Comparison of ENCODE assay signal across 10 mouse cellular contexts in the genomic region with DNA sequence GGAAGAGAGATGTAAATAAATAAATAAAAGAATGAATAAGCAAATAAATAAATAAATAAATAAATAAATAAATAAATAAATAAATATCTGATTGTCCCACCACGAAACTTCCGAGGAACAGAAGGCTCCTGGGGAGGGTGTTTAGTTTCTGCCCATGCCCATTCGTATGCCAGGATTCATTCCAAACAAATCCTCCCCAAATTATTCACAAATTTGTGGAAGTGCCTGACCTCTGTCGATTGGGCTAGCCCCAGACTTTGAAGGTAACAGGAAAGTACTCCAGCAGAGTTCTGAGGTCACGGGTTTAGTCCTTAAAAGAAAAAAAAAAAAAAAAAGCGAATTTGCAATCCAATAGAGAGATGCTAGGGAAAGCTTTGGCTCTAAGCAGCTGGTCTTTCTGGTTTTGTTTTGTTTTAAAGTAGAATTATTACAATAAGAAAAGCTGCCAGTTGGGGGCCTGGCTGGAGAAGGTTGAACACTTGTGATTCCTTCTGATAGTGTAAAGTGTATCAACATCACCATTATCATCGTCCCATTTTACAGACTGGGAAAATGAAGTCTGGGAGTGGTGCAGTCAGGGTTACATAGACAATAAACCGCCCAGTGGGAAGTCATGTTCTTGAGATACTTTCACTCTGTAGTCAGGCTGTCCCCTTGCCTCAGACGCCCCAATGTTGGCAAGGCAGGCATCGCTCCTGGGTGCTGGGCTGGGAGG. TPM values are rescaled to one million over a fixed set of nuclear protein-coding genes. Genes with fewer than 3 reads are reported as not detected.
DNase-seq lines count a peak whose midpoint lies in the region; ATAC-seq lines count a peak whose summit lies in the region.
"Had no signal": no experiment of that assay in that cellular context is flagged by ENCODE, and none has a peak within 500 bp of the region (broad histone marks: within the 10 kb centered on the region; RNA-seq: fewer than 3 reads in every experiment).

No protein-coding gene starts in this region.

- ATAC-seq in kidney, embryonic 15.5 days (replicated peaks; ENCODE audit: low FRiP score) = 0 out of 2 replicates have a peak, but pooled peaks have one; percentile 7
- no peak for ATAC-seq in limb, embryonic 13.5 days (ENCODE audit: low FRiP score, low read depth)
- ATAC-seq: Patski had no signal

- H3K9me3 ChIP-seq in kidney, embryonic 15.5 days (replicated peaks) = no peaks in the 10 kb centered on the region
- H3K9me3 ChIP-seq in limb, embryonic 13.5 days = no peaks in the 10 kb centered on the region

- peaks cover 96% of the 10 kb centered on the region for H3K27me3 ChIP-seq in kidney, embryonic 15.5 days
- H3K27me3 ChIP-seq in limb, embryonic 13.5 days = peaks cover 95% of the 10 kb centered on the region

- 34% methylated on average over 10 of the region's 10 CpGs for WGBS in kidney, embryonic 15.5 days
- 42% methylated on average over 10 of the region's 10 CpGs for WGBS in limb, embryonic 13.5 days

- H3K36me3 ChIP-seq in kidney, embryonic 15.5 days = peaks cover 18% of the 10 kb centered on the region
- H3K36me3 ChIP-seq in limb, embryonic 13.5 days = peaks cover 23% of the 10 kb centered on the region

- peak overlapping the region; percentile 50 for H3K9ac ChIP-seq in kidney, embryonic 15.5 days
- H3K9ac ChIP-seq in limb, embryonic 13.5 days = peak overlapping the region; percentile 65

- peak overlapping the region; percentile 39 for H3K4me3 ChIP-seq in kidney, embryonic 15.5 days (replicated peaks)
- peak overlapping the region; percentile 40 for H3K4me3 ChIP-seq in limb, embryonic 13.5 days

- H3K4me2 ChIP-seq in kidney, embryonic 15.5 days = peak overlapping the region; percentile 52
- peak overlapping the region; percentile 65 for H3K4me2 ChIP-seq in limb, embryonic 13.5 days (replicated peaks)

- peaks cover 37% of the 10 kb centered on the region for H3K4me1 ChIP-seq in kidney, embryonic 15.5 days
- peaks cover 29% of the 10 kb centered on the region for H3K4me1 ChIP-seq in limb, embryonic 13.5 days

- DNase-seq in adrenal gland, adult (ENCODE audit: inconsistent age in 2 of 2, low spot score in 1 of 2) = peak; percentile 9 to 57
- no peak for DNase-seq in adrenal gland, postnatal 10 days
- DNase-seq in kidney, postnatal 25 days = no peak
- DNase-seq in R1 (ENCODE audit: low read depth, low spot score) = peak; percentile 99
- no peak for DNase-seq in right cerebral cortex, postnatal 14 days
- DNase-seq in layer of hippocampus, adult 18-20 months (ENCODE audit: low spot score in 2 of 2) = no peak

- H3K27ac ChIP-seq in kidney, embryonic 15.5 days = peak overlapping the region; percentile 78
- peak overlapping the region; percentile 23; the same call in 1 of the 2 replicates for H3K27ac ChIP-seq in limb, embryonic 13.5 days

RNA-seq across cellular contexts. Expression of a gene that starts 9.3 kb away (rescaled TPM):
- 100 to 1,000 TPM; 136 to 142 TPM for total RNA-seq in adrenal gland, postnatal 10 days (2021)
- polyA plus RNA-seq in kidney, embryonic 15.5 days (2015; fragmentation: Nextera tagmentation; extraction: Ambion mirVana) = 51.1 and 54.4 TPM in 2 replicates
- 29.9 and 43.9 TPM in 2 replicates for polyA plus RNA-seq in limb, embryonic 13.5 days (2015; fragmentation: Nextera tagmentation; extraction: Ambion mirVana)
- 1 to 10 TPM; 2.7 to 3.1 TPM for total RNA-seq in layer of hippocampus, adult 18-20 months (2021)
- total RNA-seq: common myeloid progenitor, adult 5-6 weeks had no signal
- polyA plus RNA-seq: Patski had no signal

Comparison
In these comparisons a context has a peak if more than half of its experiments do, and no peak if none do; other contexts are left out.
1. DNase-seq: peak in adrenal gland, adult (2 of 2) and R1 (single experiment); none in adrenal gland, postnatal 10 days (single experiment), kidney, postnatal 25 days (0 of 2), right cerebral cortex, postnatal 14 days (single experiment) and layer of hippocampus, adult 18-20 months (0 of 2).
2. RNA of a gene that starts 9.3 kb away (total RNA-seq): 136 to 142 TPM in adrenal gland, postnatal 10 days; 2.7 to 3.1 TPM in layer of hippocampus, adult 18-20 months; every median in the first group is over 10 times any median in the second.